Mouse (Mus musculus) right cerebral cortex, postnatal 10 days (tissue): ENCODE results near the gene Ctse.

ENCODE experiments used
- DNase-seq, 2 experiments: peaks; one replicate each; pipeline ENCODE4 v3.0.0; 2021; ENCODE audit warnings: low spot score in 2 of 2

Ctse gene

GRCm38 (mm10) chr1:131637791-131638540 is at the start of gene Ctse:
Ctse (plus strand) TSS chr1:131638306.
- DNase-seq: no peak

- DNase-seq: peak in 1 of 2 experiments; percentile 32
Observed at GRCm38 (mm10) chr1:131598905-131599304, 39.2 kb upstream of the Ctse start, which contains the start of gene Avpr1b. Avpr1b (plus strand) TSS chr1:131599239.

GRCm38 (mm10) chr1:131600314-131600713 is 37.8 kb upstream of the Ctse start:
- DNase-seq: no peak

- DNase-seq: no peak
Observed at GRCm38 (mm10) chr1:131606719-131607118, 31.4 kb upstream of the Ctse start.

GRCm38 (mm10) chr1:131612556-131613155 is 25.4 kb upstream of the Ctse start:
- peak; percentile 38 to 41 for DNase-seq

- peak; percentile 55 to 71 for DNase-seq
Observed at GRCm38 (mm10) chr1:131613361-131614133, 24.6 kb upstream of the Ctse start.

GRCm38 (mm10) chr1:131614641-131615040 is 23.5 kb upstream of the Ctse start:
- no peak for DNase-seq

GRCm38 (mm10) chr1:131616131-131616530 is 22.0 kb upstream of the Ctse start:
- DNase-seq: no peak

- DNase-seq: no peak
Observed at GRCm38 (mm10) chr1:131616546-131617220, 21.4 kb upstream of the Ctse start.

GRCm38 (mm10) chr1:131618576-131618975 is 19.5 kb upstream of the Ctse start:
- DNase-seq: no peak

GRCm38 (mm10) chr1:131619348-131619747 is 18.8 kb upstream of the Ctse start:
- no peak for DNase-seq

GRCm38 (mm10) chr1:131623644-131624043 is 14.5 kb upstream of the Ctse start:
- DNase-seq: no peak

GRCm38 (mm10) chr1:131624175-131624835 is 13.8 kb upstream of the Ctse start:
- DNase-seq: no peak

- DNase-seq: no peak
Observed at GRCm38 (mm10) chr1:131626200-131626599, 11.9 kb upstream of the Ctse start.

GRCm38 (mm10) chr1:131632216-131632615 is 5.9 kb upstream of the Ctse start:
- DNase-seq: peak; percentile 28 to 31

GRCm38 (mm10) chr1:131634495-131634894 is 3.6 kb upstream of the Ctse start:
- no peak for DNase-seq

GRCm38 (mm10) chr1:131638541-131639421 is 675 bp downstream of the Ctse start:
- DNase-seq: no peak

GRCm38 (mm10) chr1:131640062-131640461 is 2.0 kb downstream of the Ctse start:
- no peak for DNase-seq

GRCm38 (mm10) chr1:131641565-131641964 is 3.5 kb downstream of the Ctse start:
- no peak for DNase-seq

GRCm38 (mm10) chr1:131642251-131642650 is 4.1 kb downstream of the Ctse start:
- DNase-seq: no peak
